Mouse (Mus musculus) C2C12 (cell line): ENCODE results near the gene Prr5.
A peak's percentile ranks its signal among the peaks of the same experiment; 100 is the strongest.

ENCODE experiments used
- CTCF ChIP-seq: IDR thresholded peaks from one replicate; pipeline ENCODE4 v1.5.1; 2011; ENCODE audit not compliant: control insufficient read depth, insufficient read depth, insufficient read length
- MYOD1 ChIP-seq: IDR thresholded peaks from one replicate; pipeline ENCODE4 v1.6.1; 2011; ENCODE audit warnings: low read depth; ENCODE audit not compliant: control insufficient read depth, insufficient read length
- MYOG ChIP-seq: IDR thresholded peaks from one replicate; pipeline ENCODE4 v1.6.1; 2011; ENCODE audit not compliant: control insufficient read depth, insufficient read length; ENCODE audit errors: extremely low read depth
- USF1 ChIP-seq: IDR thresholded peaks from one replicate; pipeline ENCODE4 v1.6.1; 2011; ENCODE audit warnings: low read depth, mild to moderate bottlenecking, control low read depth, moderate library complexity

DNA sequence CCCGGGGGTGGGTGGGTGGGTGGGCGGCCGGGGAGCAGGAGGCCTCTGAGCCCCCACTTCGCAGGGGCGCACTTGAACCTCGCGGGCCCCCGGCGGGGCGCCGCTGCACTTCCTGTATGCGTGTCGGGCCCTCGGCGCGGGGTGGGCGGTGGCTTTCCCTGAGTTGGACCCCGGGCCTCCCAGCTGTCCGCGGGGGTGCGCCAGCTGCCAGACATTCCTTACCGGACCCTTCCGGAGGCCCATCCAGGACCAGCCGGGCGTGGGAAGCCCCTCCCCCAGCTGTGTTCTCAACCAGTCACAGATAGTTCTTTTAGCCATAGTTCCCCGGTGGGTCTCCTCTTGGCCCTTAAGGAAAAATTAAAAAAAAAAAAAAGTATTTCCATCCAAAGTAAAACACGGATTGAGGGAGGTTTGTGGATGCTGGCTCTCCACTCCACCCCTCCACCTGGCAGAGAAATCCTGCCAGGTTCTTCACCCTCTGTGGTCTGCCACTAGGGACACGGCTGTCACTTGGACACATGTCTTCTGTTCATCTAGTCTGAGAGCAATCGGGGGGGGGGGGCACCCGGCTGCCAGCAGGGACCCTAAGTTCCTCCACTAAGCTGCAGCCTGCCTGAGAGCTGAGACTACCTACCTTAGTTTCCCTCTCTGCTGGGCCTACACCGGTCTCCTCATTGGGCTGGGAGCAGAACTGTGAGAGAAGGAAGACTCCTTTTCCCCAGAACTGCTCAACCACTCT lies 12.2 kb downstream of the Prr5 start:
- no peak for TF ChIP-seq CTCF
- no peak for TF ChIP-seq USF1
- peak; percentile 12 for TF ChIP-seq MYOD1
- TF ChIP-seq MYOG: no peak
